9 mouse cellular contexts compared by ENCODE assay signal in the genomic region with DNA sequence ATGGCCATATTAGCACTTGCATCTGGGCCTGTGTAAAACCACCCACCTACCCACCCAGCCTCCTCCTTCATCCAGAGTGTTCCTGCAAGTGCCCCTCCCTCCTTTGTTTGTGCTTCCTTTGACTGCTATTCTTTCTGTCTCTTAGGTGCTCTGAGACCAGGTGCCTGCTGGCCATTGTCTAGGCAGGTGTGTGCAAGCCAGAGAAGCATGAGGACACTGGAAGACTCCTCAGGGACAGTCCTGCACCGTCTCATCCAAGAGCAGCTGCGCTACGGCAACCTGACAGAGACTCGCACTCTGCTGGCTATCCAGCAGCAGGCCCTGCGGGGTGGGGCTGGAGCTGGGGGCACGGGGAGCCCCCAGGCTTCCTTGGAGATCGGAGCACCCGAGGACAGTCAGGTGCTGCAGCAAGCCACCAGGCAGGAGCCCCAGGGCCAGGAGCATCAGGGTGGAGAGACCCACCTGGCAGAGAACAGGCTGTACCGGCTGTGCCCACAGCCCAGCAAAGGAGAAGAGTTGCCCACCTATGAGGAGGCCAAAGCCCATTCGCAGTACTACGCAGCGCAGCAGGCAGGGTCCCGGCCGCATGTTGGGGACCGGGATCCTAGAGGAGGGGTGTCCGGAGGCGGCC. TPM values are rescaled to one million over a fixed set of nuclear protein-coding genes. Genes with fewer than 3 reads are reported as not detected.
DNase-seq lines count a peak whose midpoint lies in the region; ATAC-seq and TF ChIP-seq lines count a peak whose summit lies in the region.
"Had no signal": no experiment of that assay in that cellular context is flagged by ENCODE, and none has a peak within 500 bp of the region (broad histone marks: within the 10 kb centered on the region; RNA-seq: fewer than 3 reads in every experiment).

No protein-coding gene starts in this region.

- no peak for TF ChIP-seq POLR2A in small intestine, adult 2 months (IDR thresholded peaks at IDR 0.05; ENCODE audit: low read depth, low read length)

- H3K27me3 ChIP-seq in lung, embryonic 16.5 days (ENCODE audit: control insufficient read depth, insufficient read depth, low read depth, low read length), result no peaks in the 10 kb centered on the region
- H3K27me3 ChIP-seq in heart, embryonic 12.5 days (replicated peaks), result no peaks in the 10 kb centered on the region
- 0 out of 2 replicates have a peak, but pooled peaks cover 6% of the 10 kb centered on the region for H3K27me3 ChIP-seq in limb, embryonic 10.5 days (ENCODE audit: low read depth, poor library complexity, severe bottlenecking)
- H3K27me3 ChIP-seq in small intestine, adult 2 months (ENCODE audit: control insufficient read depth, insufficient read depth, low read length), result no peaks in the 10 kb centered on the region

- H3K4me1 ChIP-seq in lung, embryonic 16.5 days (replicated peaks; ENCODE audit: control insufficient read depth, insufficient read depth, low read length), result peaks cover 71% of the 10 kb centered on the region
- peaks cover 74% of the 10 kb centered on the region for H3K4me1 ChIP-seq in heart, embryonic 12.5 days (replicated peaks)
- peaks cover 93% of the 10 kb centered on the region for H3K4me1 ChIP-seq in limb, embryonic 10.5 days
- peaks cover 10% of the 10 kb centered on the region for H3K4me1 ChIP-seq in small intestine, adult 2 months (ENCODE audit: control insufficient read depth, insufficient read depth, insufficient read length, low read length)

- TF ChIP-seq CTCF in small intestine, adult 2 months (IDR thresholded peaks at IDR 0.05; ENCODE audit: extremely low read depth, insufficient read length, insufficient replicate concordance, low read depth, low read length), result no peak

- WGBS in lung, embryonic 16.5 days, result 48% methylated on average over 17 of the region's 17 CpGs
- 46% methylated on average over 17 of the region's 17 CpGs for WGBS in heart, embryonic 12.5 days
- 83% methylated on average over 17 of the region's 17 CpGs for WGBS in limb, embryonic 10.5 days
- WGBS in small intestine, adult 2 months, result 78% methylated on average over 17 of the region's 17 CpGs

- H3K27ac ChIP-seq in lung, embryonic 16.5 days (ENCODE audit: low read length), result no peak overlapping the region
- H3K27ac ChIP-seq in heart, embryonic 12.5 days (ENCODE audit: poor library complexity, severe bottlenecking), result peak overlapping the region; percentile 70
- peak overlapping the region; percentile 37; the same call in 1 of the 2 replicates for H3K27ac ChIP-seq in limb, embryonic 10.5 days
- H3K27ac ChIP-seq in small intestine, adult 2 months (ENCODE audit: insufficient read depth, low read depth, low read length), result no peak overlapping the region
- H3K27ac ChIP-seq: macrophage had no signal

- DNase-seq in lung, postnatal 25 days (ENCODE audit: low spot score), result no peak
- DNase-seq in limb, embryonic 10.5 days (ENCODE audit: low spot score), result no peak
- no peak for DNase-seq in adipocyte (ENCODE audit: low spot score)
- DNase-seq in cerebellum, postnatal 14 days, result no peak
- DNase-seq in spleen, adult 18-20 months, result no peak

- no peaks in the 10 kb centered on the region for H3K9me3 ChIP-seq in lung, embryonic 16.5 days (ENCODE audit: control insufficient read depth, low read length)
- no peaks in the 10 kb centered on the region for H3K9me3 ChIP-seq in heart, embryonic 12.5 days (replicated peaks)
- no peaks in the 10 kb centered on the region for H3K9me3 ChIP-seq in limb, embryonic 10.5 days (replicated peaks)

- H3K4me2 ChIP-seq in lung, embryonic 16.5 days (ENCODE audit: low read depth, low read length), result peak overlapping the region; percentile 92
- H3K4me2 ChIP-seq in heart, embryonic 12.5 days, result peak overlapping the region; percentile 76

- ATAC-seq in lung, embryonic 16.5 days (ENCODE audit: low read depth), result no peak
- ATAC-seq in heart, embryonic 12.5 days (ENCODE audit: insufficient number of reproducible peaks, low FRiP score), result no peak

- H3K9ac ChIP-seq in lung, embryonic 16.5 days (ENCODE audit: low read length), result peak overlapping the region; percentile 87
- H3K9ac ChIP-seq in heart, embryonic 12.5 days, result peak overlapping the region; percentile 97

- H3K36me3 ChIP-seq in lung, embryonic 16.5 days (ENCODE audit: control insufficient read depth, insufficient read depth, low read length), result peaks cover 36% of the 10 kb centered on the region
- H3K36me3 ChIP-seq in heart, embryonic 12.5 days, result peaks cover 53% of the 10 kb centered on the region
- peaks cover 54% of the 10 kb centered on the region for H3K36me3 ChIP-seq in limb, embryonic 10.5 days
- peaks cover 33% of the 10 kb centered on the region for H3K36me3 ChIP-seq in small intestine, adult 2 months (ENCODE audit: control insufficient read depth, insufficient read depth, low read length)

- H3K4me3 ChIP-seq in lung, embryonic 16.5 days (ENCODE audit: low read length), result peak overlapping the region; percentile 63
- peak overlapping the region; percentile 84 for H3K4me3 ChIP-seq in heart, embryonic 12.5 days
- H3K4me3 ChIP-seq in limb, embryonic 10.5 days, result peak overlapping the region; percentile 96
- H3K4me3 ChIP-seq in small intestine, adult 2 months (ENCODE audit: low read depth, low read length), result peak overlapping the region; percentile 43

RNA-seq across cellular contexts. Expression of a gene that starts 3.6 kb away (rescaled TPM):
- polyA plus RNA-seq in lung, embryonic 16.5 days (2015; fragmentation: Nextera tagmentation; extraction: Ambion mirVana), result 37.6 and 40.1 TPM in 2 replicates
- 59.2 and 61.6 TPM in 2 replicates for polyA plus RNA-seq in heart, embryonic 12.5 days (2016; fragmentation: Nextera tagmentation; extraction: Ambion mirVana)
- polyA plus RNA-seq in limb, embryonic 10.5 days (2016; fragmentation: Nextera tagmentation; extraction: Ambion mirVana), result 41.6 and 49.1 TPM in 2 replicates
- polyA plus RNA-seq in small intestine, adult 2 months (2012; rRNA removed), result 8.7 and 12.3 TPM in 2 replicates

Comparison
In these comparisons a context has a peak if more than half of its experiments do, and no peak if none do; other contexts are left out.
1. H3K27ac ChIP-seq: peak in heart, embryonic 12.5 days (single experiment) and limb, embryonic 10.5 days (single experiment); none in lung, embryonic 16.5 days (single experiment) and small intestine, adult 2 months (single experiment).
2. H3K4me3 ChIP-seq: peak in every context shown above with its lines; median percentile 96 in limb, embryonic 10.5 days; 84 in heart, embryonic 12.5 days; 63 in lung, embryonic 16.5 days; 43 in small intestine, adult 2 months.